Mouse (Mus musculus) ES-Bruce4 (cell line): ENCODE results near the gene Afdn.

Source experiments
- CTCF ChIP-seq: IDR thresholded peaks from one replicate; pipeline ENCODE4 v1.8.1; 2011; ENCODE audit warnings: low read depth, low read length
- EP300 ChIP-seq: IDR thresholded peaks from 2 replicates; pipeline ENCODE4 v1.6.1; 2011; ENCODE audit warnings: low read depth, low read length; ENCODE audit not compliant: insufficient read depth
- POLR2A ChIP-seq: IDR thresholded peaks from one replicate; pipeline ENCODE4 v1.8.1; 2011; ENCODE audit warnings: low read length; ENCODE audit not compliant: insufficient read depth

DNA sequence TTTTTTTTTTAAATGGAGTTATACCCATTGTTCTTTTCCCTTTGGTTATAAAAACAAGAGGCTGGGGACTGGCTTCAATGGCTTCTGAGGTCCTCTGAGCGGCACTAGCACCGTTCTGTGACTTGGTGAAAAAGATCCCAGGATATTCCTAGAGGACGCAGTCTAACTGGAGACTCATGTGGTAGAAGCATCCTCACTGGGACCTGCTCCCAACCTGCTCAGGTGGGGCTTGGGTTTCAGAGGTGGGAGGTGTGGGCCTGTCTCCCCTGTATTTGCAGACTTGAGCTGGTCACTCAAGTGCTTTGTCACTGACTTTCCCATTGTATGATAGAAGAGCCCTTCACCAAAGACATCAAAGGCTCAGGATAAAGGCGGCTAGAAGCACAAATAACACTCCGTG lies 20.4 kb upstream of the Afdn start:
- TF ChIP-seq CTCF: no peak
- TF ChIP-seq EP300: no peak
- no peak for TF ChIP-seq POLR2A
